Mouse (Mus musculus): ENCODE measurements around the gene Pitpnc1.
A peak's percentile ranks its signal among the peaks of the same experiment; 100 is the strongest.

Gene Pitpnc1

DNA sequence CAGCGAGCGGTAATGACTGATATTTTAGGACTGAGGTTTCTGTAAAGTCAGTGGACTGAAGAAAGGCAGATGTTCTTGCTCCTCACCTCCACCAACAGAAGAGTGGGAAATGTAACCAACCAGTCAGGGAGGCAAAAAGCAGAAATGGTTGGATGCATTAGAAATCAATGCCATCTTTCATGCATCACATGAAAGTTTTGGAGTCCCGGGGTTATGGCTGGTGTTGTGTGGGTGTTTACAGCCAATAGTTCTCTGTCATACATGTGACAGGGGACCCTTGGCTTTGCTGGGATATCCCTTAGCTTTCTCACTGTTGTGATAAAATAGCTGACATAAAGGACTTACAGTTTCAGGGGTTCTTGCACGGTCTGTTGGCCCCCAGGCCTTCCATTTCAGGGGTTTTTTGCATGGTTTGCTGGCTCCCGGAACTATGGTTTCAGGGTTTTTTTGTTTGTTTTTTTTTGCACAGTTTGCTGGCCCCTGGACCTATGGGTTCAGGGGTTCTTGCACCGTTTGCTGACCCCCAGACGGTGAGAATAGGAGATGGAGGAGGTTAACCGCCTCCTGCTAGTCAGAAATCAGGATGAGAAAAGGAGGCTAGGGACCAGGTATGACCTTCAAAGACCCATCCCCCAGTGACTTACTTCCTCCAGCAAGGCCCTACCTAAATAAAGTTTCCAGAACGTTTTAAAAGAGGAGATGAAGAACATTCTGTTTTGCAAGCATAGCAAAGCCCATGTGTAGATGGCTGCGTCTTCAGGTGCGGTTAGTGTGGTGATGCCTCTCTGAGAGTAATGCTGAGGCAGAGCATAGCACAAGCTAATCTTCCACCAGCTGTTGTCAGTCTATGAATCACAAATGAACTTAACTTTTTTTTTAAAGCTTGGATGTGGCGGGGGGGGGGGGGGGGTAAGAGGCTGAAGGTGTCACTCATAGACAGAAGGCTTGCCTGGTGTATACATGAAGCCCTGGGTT is 27.1 kb downstream of the Pitpnc1 start:
- DNase-seq (ENCODE audit: inconsistent age in 2 of 2, low spot score in 1 of 2) = no peak

DNA sequence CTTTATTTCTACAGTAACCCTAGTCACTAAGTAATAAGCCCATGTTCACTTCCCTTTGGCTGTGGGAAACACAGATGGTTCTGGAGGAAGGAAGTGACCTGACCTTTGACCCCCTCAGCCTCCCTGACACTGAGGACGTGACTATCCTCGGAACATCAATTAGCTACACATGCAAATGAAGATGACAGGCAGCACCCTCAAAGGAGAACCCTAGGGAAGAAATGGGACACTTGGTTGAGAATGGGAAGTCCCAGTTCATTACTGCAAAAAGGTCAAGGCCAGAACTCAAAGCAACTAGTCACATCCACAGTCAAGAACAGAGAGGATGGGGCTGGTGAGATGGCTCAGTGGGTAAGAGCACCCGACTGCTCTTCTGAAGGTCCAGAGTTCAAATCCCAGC is 29.4 kb downstream of the Pitpnc1 start:
- no peak for DNase-seq (ENCODE audit: inconsistent age in 2 of 2, low spot score in 1 of 2)

DNA sequence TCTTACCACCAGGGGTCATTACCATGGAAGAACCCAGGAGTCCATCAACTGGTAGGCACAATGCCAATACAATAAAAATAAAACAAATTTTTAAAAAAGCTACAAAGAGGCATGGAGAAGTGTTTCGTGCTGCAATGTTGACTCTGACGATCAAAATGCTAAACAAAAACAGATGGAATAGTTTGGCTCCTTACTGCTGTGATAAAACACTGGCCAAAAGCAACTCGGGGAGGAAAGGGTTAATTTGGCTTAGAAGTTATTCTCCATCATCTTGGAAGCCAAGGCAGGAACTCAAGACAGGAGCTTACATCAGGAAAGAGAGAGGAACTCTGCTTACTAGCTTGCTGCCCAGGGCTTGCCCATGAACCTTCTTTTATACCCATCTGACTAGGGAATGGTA is 32.4 kb downstream of the Pitpnc1 start:
- DNase-seq (ENCODE audit: inconsistent age in 2 of 2, low spot score in 1 of 2) = no peak

DNA sequence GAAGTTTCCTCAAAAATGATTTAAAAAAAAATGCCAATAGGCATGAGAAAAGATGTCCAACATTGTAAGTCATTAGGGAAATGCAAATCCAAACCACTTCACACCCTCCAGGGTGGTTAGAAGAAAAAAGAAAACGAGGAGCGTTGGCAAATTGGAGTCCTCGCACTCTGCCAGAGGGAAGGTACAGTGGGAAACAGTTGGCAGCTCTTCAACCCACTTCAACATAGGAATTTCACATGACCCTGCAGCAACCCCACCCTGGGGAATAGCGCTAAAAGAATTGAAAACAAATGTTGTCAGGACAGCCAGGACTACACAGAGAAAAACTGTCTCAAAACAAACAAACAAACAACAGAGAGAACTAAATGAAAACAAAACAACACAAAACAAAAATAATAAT is 32.8 kb downstream of the Pitpnc1 start:
- no peak for DNase-seq (ENCODE audit: inconsistent age in 2 of 2, low spot score in 1 of 2)

DNA sequence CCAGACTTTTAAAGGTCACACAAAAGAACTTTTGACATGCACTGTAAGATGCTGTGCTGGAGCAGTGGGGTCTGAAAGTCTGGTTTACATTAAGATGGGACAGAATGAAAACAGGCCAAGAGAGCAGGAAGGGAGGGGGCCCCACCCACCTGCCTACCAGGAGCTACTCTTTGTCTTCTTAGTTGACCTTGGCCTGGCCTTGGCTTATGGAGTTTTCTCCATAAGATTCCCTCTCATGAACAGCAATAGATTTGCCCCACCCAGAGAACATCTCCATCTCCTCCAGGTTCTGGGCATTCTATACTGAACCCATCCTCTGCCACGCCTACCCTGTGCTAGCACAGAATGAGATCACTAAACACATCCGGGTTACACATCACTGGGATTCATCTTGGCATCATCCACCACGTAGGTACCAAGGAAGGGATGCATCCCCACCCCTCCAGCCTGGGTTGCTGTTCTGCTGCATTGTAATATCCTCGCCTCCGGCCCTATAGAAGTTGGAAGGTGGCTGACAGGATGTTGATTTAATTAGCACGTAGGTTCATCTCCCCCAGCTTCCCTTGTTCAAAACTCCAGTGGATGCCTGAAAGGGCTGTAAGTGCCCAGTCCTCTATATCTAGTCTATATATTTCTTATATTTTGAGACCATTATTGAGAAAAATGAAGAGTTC is 34.6 kb downstream of the Pitpnc1 start:
- DNase-seq (ENCODE audit: inconsistent age in 2 of 2, low spot score in 1 of 2) = no peak

DNA sequence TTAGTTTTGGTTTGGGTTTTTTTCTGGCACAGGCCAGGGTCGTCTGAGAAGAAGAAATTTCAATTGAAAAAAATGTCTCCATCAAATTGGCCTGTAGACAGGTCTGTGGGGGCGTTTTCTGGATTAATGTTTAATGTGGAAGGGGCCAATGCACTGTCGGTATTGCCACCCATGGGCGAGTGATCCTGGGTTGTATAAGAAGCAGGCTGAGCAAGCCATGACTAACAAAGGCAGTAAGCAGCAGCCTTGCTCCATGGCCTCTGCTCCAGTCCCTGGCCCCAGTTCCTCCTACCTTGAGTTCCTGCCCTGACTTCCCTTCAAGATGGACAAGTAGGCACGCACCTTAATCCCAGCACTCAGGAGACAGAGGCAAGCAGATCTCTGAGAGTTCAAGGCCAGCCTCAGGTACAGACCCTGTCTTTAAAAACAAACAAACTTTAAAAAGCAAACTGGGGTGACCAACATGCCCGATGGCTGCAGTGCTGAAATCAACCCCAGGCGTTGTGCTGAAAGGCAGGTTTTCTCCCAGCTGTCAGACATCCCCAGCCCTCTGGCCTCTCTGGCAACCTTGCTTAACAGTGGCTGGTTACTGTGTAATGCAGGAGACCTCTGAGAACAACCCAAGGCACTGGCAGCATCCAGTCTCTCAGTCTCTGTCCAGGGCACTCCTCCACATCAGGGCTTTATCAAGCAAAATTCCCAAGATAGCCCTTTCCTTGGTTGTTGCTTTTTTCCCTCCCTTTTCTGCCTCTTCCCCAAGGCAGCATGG is 39.1 kb downstream of the Pitpnc1 start:
- DNase-seq (ENCODE audit: inconsistent age in 2 of 2, low spot score in 1 of 2) = no peak

DNA sequence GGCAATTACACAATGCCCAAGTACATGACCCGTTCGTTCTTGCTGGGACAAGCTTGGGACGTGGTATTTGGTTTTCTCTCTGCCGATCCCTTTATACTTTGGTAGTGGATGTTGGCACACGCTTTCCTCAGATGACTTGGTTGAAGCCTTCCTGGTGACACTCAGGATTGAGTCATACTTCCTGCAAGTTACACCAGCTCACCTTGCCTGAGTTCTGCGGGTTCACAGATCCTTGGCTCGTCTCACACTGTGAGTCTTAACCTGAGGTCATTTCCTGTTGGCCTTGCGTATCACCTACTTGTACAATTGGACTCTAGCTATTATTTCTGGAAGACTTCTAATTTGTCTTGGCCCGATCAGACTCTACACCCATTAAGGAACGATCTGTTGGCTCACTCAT is 42.5 kb downstream of the Pitpnc1 start:
- DNase-seq (ENCODE audit: inconsistent age in 2 of 2, low spot score in 1 of 2) = peak in 1 of 2 experiments; percentile 38

DNA sequence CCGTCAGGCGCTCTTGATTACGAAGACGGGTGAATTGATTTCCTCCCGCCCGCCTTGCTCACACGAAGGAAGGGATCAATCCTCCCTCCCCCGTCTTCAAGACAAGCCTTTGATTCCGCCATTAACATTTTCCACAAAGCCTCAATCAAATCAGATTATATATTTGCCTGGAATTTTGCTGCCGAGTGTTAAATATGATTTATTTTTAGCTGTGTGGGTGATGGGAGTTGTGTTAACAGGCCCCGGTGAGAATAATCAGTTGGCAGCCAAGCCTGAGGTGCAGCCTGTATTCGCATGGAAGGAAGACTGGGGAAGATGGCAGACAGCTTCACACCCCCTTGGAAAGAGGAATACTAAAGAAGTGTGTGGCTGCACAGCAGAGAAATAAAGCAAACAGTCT is 46.3 kb downstream of the Pitpnc1 start:
- DNase-seq (ENCODE audit: inconsistent age in 2 of 2, low spot score in 1 of 2) = no peak

DNA sequence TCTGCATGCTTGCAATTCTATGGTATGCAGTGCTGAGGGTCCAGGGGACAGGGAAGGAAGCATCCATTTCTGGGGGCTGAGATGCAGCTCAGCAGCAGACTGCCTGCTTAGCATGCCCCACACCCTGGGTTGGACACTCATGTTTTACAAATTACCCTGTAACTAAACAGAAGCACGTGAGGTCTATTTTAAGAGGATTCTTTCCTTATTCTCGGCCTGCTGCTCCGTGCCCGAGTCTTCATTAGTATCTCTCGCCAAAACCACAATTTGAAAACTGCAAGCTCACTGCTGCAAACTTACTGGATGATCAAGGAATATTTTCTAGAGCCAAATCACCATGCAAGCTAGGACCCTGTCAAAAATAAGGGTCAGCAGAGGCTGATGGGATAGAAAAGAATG is 48.1 kb downstream of the Pitpnc1 start:
- DNase-seq (ENCODE audit: inconsistent age in 2 of 2, low spot score in 1 of 2) = no peak

DNA sequence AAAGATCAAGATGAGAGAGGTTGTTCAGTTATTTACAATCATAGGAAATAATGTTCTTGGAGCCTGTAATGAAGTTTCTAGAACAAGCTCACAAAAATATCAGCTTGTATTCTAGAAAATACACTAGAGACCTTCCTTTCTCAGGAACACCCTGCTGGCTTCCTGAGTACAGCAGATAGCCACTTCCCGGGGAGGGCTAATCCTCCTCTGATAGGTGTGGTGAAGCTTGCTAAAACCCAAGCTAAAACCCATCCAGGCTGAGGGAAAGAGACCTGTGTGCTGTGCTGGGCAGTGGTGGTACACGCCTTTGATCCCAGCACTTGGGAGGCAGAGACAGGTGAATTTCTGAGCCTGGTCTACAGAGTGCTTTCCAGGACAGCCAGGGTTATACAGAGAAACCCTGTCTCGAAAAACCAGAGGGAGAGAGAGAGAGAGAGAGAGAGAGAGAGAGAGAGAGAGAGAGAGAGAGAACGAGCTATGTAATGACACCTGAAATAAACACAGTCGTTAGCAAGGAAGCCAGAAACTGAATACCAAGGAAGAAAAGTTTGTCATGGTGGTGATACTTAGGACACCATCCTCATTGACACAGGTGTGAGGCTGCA is 48.6 kb downstream of the Pitpnc1 start:
- peak; percentile 11 to 34 for DNase-seq (ENCODE audit: inconsistent age in 2 of 2, low spot score in 1 of 2)

DNA sequence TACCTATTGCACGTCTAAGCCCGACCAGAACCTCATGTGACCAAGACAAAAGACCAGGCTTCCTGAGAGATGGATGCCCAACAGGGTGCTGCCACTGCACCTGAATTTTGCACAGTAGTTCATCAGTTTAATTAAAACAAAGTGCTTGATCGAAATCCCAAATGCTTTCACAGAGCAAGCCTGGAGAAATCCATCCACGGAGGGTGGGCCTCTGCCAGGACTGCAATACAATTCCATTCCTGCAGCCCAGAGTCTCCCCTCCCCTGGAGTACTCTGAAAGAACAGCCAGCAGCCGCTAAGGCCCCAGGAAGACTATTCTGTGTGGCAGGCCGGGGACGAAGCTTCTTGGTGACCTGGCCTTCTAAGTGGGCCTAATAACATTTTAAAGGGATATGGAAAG is 50.6 kb downstream of the Pitpnc1 start:
- DNase-seq (ENCODE audit: inconsistent age in 2 of 2, low spot score in 1 of 2) = no peak

DNA sequence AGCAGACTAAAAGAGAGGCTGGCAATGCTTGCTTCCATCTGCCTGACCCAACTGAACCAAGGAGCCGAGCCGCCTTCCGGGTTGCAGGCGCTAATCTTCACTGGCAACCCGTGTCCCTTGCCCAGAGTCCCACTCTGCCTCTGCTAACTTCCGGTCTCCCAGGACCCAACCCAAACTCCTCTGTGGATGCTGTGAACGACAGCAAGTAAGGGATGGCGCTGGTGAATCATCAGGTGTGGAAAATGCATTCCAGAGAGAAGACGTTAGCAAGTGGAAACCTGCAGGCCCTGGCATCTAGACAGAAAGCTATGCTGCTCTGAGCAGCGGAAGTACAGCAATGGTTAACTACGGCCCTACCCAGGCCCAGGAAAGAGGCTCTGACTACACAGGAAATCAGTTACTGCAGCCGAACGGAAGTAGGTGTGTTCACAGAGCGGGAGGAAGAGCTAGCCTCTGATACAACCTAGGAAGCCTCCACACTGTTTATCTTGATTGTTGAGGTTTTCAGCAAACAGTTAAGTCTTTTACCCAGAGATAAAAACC is 53.4 kb downstream of the Pitpnc1 start:
- DNase-seq (ENCODE audit: inconsistent age in 2 of 2, low spot score in 1 of 2) = peak; percentile 29 to 60

DNA sequence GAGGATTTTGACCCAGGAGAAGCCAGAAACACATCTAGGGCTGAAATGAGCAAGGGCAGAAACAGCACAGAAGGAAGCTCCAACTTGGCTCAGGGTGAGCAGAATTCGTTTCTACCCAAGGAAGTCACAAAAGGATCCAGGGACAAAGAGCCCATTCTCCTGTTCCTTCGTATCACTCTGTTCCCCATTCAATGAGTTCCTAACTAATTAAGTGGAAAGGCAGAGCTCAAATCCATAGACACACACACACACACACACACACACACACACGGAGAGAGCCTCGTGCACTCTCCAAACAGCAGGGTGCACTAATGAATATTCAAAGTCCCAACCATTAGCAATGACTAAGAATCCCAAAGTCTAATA is 54.0 kb downstream of the Pitpnc1 start:
- DNase-seq (ENCODE audit: inconsistent age in 2 of 2, low spot score in 1 of 2) = no peak

DNA sequence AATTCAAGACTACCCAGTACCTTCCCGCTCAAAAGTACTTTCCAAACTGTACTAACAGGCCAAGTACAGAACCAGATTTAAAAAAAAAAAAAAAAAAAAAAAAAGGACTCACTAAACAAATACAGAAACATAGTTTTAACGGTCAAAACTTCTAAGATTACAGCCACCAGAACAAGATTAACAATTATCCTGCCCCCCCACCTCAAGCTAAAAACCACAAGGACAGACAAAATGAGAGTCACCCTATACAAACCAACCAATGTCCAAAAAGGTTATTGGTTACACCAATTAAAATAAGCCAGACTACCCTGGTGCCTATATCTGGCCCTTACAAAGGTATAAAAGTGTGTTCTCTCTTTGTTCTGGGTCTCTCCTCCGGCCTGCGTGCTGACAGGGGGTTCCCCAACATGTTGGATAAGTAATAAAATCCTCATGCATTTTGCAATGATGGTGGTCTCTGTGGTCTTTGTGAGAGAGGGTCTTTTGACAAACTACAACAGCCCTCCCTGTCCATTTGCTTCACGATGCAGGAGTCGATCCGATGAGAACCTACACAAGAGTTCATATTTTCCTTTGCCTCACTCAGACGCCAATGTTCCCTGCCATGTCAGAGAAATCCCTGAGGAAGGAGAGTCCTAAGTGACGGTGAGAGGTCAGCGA is 54.5 kb downstream of the Pitpnc1 start:
- DNase-seq (ENCODE audit: inconsistent age in 2 of 2, low spot score in 1 of 2) = no peak

DNA sequence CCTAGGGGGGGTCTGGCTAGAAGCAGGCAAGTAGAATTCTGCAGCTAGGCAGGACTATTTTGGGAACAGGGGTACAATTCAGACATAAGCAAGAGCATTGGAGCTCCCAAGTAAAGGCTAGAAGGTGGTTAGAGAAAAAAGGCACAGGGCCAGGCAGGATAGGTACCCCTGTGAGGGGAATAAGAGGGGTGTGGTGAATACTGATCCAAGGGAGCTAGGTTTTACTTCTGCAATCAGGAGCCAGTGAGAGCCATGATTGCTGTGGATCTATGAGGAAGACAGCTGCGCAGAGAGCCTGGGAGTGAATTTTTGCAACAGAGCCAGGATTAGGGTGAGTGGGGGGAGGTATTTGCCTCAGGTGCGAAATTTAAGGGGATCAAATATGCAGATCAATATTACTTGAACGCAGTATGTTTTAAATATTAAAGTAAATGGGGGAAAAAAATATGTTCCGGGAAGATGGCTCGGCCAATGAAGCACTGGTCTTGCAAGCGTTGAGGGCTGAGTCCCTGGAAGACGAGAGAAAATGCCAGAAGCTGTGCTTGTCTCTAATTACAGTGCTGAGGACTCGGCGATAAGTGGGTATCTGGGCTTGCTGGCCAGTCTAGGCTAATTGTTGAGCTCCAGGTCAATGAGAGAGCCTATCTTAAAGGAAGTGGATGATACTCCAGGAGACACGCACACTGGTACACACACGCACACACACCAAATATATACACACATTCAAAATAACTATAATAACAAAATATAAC is 55.3 kb downstream of the Pitpnc1 start:
- no peak for DNase-seq (ENCODE audit: inconsistent age in 2 of 2, low spot score in 1 of 2)

DNA sequence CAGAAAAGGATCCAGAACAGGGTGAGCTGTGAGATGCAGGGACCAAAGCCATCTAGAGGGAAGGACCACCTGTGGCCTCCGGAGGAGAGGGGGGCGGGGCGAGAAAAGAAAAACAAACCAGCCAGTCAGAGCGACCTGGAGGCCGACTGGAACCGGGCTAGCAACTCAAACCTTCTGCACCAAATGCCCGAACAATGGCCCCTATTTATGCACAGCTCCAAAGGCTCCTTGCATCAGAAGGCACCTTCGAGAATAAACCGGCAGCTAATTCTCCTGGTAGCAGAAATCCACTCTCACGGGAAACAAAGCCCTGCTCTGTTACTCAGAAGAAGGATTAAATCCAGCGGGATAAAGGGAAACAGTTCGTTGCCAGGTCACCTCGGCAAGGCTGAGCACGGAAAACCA is 57.2 kb downstream of the Pitpnc1 start:
- DNase-seq (ENCODE audit: inconsistent age in 2 of 2, low spot score in 1 of 2) = peak in 1 of 2 experiments; percentile 39

DNA sequence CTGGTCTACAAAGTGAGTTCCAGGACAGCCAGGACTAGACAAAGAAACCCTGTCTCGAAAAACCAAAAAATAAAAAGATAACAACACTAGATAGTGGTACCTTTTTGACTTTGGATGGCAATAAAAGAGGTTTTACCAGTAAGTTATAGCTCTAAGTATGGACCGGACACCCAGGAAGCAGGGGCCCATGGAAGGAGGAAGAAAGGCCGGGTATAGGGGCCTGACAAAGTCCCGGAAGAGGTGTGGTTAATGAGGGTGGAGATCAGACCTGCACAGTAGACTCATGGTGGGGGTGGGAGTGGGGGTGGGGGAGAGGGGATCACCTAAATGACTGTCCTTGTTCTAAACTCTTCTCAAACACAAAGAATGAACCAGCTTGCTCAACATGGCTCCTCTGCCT is 58.4 kb downstream of the Pitpnc1 start:
- no peak for DNase-seq (ENCODE audit: inconsistent age in 2 of 2, low spot score in 1 of 2)

DNA sequence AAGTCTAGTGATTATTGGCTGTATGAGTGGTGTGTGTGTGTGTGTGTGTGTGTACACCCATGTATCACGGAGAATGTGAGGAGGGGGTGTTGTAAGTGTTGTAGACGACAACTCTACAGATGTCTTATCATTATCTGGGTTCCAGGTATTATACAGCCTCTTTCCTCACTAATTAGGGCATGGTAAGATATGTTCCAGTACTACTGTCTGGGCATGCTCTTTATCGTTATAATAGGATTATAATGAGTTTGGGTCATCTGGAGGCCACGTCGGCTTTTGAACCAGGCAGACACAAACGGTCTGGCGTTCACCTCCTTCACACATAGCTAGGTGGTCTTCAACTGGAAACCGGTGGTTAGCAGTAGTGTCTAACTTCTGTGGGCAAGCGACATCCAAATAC is 58.9 kb downstream of the Pitpnc1 start:
- DNase-seq (ENCODE audit: inconsistent age in 2 of 2, low spot score in 1 of 2) = no peak

DNA sequence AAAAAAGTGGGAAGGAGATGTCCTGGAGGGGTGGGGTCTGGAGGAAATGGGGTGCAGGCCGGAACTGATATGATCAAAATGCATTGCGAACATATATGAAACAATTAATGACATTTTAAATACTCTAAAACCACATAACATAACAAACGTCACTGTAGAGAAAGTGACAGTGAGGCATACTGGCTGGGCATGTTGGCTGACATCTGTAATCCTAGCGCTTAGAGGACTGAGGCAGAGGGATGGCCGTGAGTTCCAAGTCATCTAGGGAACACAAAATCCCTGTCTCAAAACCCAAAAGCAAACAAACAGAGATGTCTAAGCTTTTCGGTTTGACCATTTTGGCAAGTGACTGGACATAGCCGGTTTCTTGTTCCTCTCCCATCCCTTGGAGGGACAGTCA is 59.7 kb downstream of the Pitpnc1 start:
- no peak for DNase-seq (ENCODE audit: inconsistent age in 2 of 2, low spot score in 1 of 2)

Measured in adrenal gland, adult (tissue).